Mouse (Mus musculus) embryonic facial prominence, embryonic 10.5 days (tissue): ENCODE data around the gene Sag. TPM values are rescaled to one million over a fixed set of nuclear protein-coding genes. Genes with fewer than 3 reads are reported as not detected.

ENCODE experiments used
- DNase-seq: peaks from one replicate; pipeline ENCODE4 v3.0.0-alpha.2; 2017; ENCODE audit warnings: low spot score
- H3K27ac ChIP-seq: fragments of 300-500 bp; sonication (generic); replicated peaks from 2 replicates; pipeline ENCODE4 v1.5.1; 2016; ENCODE audit warnings: mild to moderate bottlenecking
- H3K27me3 ChIP-seq: fragments of 300-500 bp; sonication (generic); replicated peaks from 2 replicates; pipeline ENCODE4 v1.6.1; 2016; ENCODE audit warnings: low read depth, mild to moderate bottlenecking; ENCODE audit not compliant: poor library complexity, severe bottlenecking
- H3K36me3 ChIP-seq: fragments of 300-500 bp; sonication (generic); replicated peaks from 2 replicates; pipeline ENCODE4 v1.6.1; 2016; ENCODE audit warnings: mild to moderate bottlenecking, moderate library complexity
- H3K4me1 ChIP-seq: fragments of 300-500 bp; sonication (generic); 2 replicates; pipeline ENCODE4 v1.6.1; 2016
- H3K4me3 ChIP-seq: fragments of 300-500 bp; sonication (generic); 2 replicates; pipeline ENCODE4 v1.5.1; 2016; ENCODE audit warnings: mild to moderate bottlenecking, moderate library complexity
- H3K9me3 ChIP-seq: fragments of 300-500 bp; sonication (generic); 2 replicates; pipeline ENCODE4 v1.6.1; 2016; ENCODE audit warnings: mild to moderate bottlenecking
- WGBS: fragments of 180-500 bp; shearing (Covaris S2); methylation state at CpG from one replicate; pipeline ENCODE4 v1.1.7; 2016; 5-methylcytosine and 5-hydroxymethylcytosine counted together
- polyA plus RNA-seq: library from polyadenylated mRNA; unstranded; fragments of >200 nt; fragmentation: Nextera tagmentation; extraction: Ambion mirVana; gene quantifications from 2 replicates; pipeline ENCODE4 v1.2.1, GENCODE M21; 2016

The Sag gene
- polyA plus RNA-seq, 1 experiment from 2014 or later: 5.6 TPM

GRCm38 (mm10) chr1:87891634-87892033, 88.2 kb downstream of the Sag start:
- Histone ChIP-seq H3K4me3 (no peak overlapping the region), H3K27ac (no peak overlapping the region), H3K9me3 (no peaks in the 10 kb centered on the region), H3K36me3 (peaks cover 8% of the 10 kb centered on the region; the same call in 1 of the 2 replicates), H3K4me1 (no peaks in the 10 kb centered on the region), H3K27me3 (no peaks in the 10 kb centered on the region)
- 88% methylated on average over 4 of the region's 4 CpGs for whole genome bisulfite sequencing
- DNase-seq: no peak

GRCm38 (mm10) chr1:87892499-87892898, 89.0 kb downstream of the Sag start:
- H3K27me3 ChIP-seq: no peaks in the 10 kb centered on the region
- H3K4me3 ChIP-seq: no peak overlapping the region
- peaks cover 5% of the 10 kb centered on the region; the same call in 1 of the 2 replicates for H3K36me3 ChIP-seq
- no peaks in the 10 kb centered on the region for H3K9me3 ChIP-seq
- 58% methylated on average over 2 of the region's 2 CpGs for WGBS
- no peak for DNase-seq
- no peaks in the 10 kb centered on the region for H3K4me1 ChIP-seq
- H3K27ac ChIP-seq: no peak overlapping the region

DNA sequence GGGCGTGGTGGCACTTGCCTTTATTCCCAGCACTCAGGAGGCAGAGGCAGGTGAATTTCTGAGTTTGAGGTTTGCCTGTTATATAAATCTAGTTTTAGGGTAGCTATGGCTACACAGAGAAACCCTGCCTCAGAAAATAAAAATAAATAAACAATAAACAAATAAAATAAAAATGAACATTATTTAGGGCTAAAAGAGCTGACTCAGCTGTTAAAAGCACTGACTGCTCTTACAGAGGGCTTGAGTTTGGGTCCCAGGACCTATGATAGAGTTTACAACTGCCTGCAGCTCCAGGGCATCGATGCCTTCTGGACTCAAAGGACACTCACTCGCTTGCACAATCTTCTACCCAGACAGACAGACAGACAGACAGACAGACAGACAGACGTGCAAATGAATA, 89.9 kb downstream of the Sag start:
- H3K4me3 ChIP-seq: no peak overlapping the region
- no peaks in the 10 kb centered on the region for H3K27me3 ChIP-seq
- WGBS: 90% methylated on average over 4 of the region's 4 CpGs
- DNase-seq: no peak
- H3K4me1 ChIP-seq: no peaks in the 10 kb centered on the region
- H3K36me3 ChIP-seq: peaks cover 5% of the 10 kb centered on the region; the same call in 1 of the 2 replicates
- H3K9me3 ChIP-seq: no peaks in the 10 kb centered on the region
- no peak overlapping the region for H3K27ac ChIP-seq

Other genes starting within 250 kb of the Sag start
- gene Ngef, start 229.8 kb upstream of the Sag start, polyA plus RNA-seq: 1.7 and 2.5 TPM in 2 replicates
- gene Inpp5d, start 183.4 kb upstream of the Sag start, polyA plus RNA-seq: 4.0 and 5.3 TPM in 2 replicates
- 36.6 and 41.3 TPM in 2 replicates for gene Atg16l1, start 47.8 kb upstream of the Sag start, polyA plus RNA-seq
- 39.3 and 41.3 TPM in 2 replicates for gene Dgkd, start 49.6 kb downstream of the Sag start, polyA plus RNA-seq
- 36.7 and 37.5 TPM in 2 replicates for gene Usp40, start 204.9 kb downstream of the Sag start, polyA plus RNA-seq